ENCODE assay signal across 15 mouse cellular contexts in genomic region chr2:72785365-72786043, GRCm38 (mm10).
DNase-seq lines count a peak whose midpoint lies in the region; ATAC-seq and TF ChIP-seq lines count a peak whose summit lies in the region.
"Had no signal": no experiment of that assay in that cellular context is flagged by ENCODE, and none has a peak within 500 bp of the region (broad histone marks: within the 10 kb centered on the region; RNA-seq: fewer than 3 reads in every experiment).

No protein-coding gene starts in this region.

- no peak overlapping the region for H3K4me3 ChIP-seq in heart, embryonic 13.5 days
- no peak overlapping the region for H3K4me3 ChIP-seq in intestine, embryonic 16.5 days (ENCODE audit: low read length)
- H3K4me3 ChIP-seq in liver, embryonic 16.5 days (ENCODE audit: low read depth, low read length): no peak overlapping the region
- H3K4me3 ChIP-seq in thymus, adult 2 months (ENCODE audit: control insufficient read depth, insufficient read depth, low read length): no peak overlapping the region
- H3K4me3 ChIP-seq in hindbrain, postnatal 0 days (ENCODE audit: low read length): no peak overlapping the region
- H3K4me3 ChIP-seq: erythroblast, embryonic 14.5 days; left cerebral cortex, adult 2 months; midbrain, embryonic 12.5 days had no signal

- no peak for DNase-seq in heart, adult 8-10 months (ENCODE audit: low spot score)
- DNase-seq in 416B (ENCODE audit: low read depth): peak; percentile 11
- DNase-seq in cerebellum, postnatal 4 days (ENCODE audit: low spot score in 2 of 2): no peak
- DNase-seq in thymus, adult 2 months: no peak
- no peak for DNase-seq in hindbrain, postnatal 0 days (ENCODE audit: low spot score)
- DNase-seq: adrenal gland, postnatal 36 days; heart, postnatal 4 days; kidney, postnatal 25 days; right cerebral cortex, postnatal 4 days had no signal

- no peaks in the 10 kb centered on the region; the same call in 1 of the 2 replicates for H3K27me3 ChIP-seq in heart, embryonic 13.5 days (replicated peaks)
- H3K27me3 ChIP-seq in intestine, embryonic 16.5 days (replicated peaks; ENCODE audit: control insufficient read depth, insufficient read depth, low read length): no peaks in the 10 kb centered on the region
- H3K27me3 ChIP-seq in liver, embryonic 16.5 days (ENCODE audit: control insufficient read depth, insufficient read depth, low read depth, low read length): no peaks in the 10 kb centered on the region
- H3K27me3 ChIP-seq in thymus, adult 2 months (ENCODE audit: control insufficient read depth, insufficient read depth, low read length): no peaks in the 10 kb centered on the region
- H3K27me3 ChIP-seq in hindbrain, postnatal 0 days (ENCODE audit: insufficient read depth, low read length): no peaks in the 10 kb centered on the region
- H3K27me3 ChIP-seq: midbrain, embryonic 12.5 days had no signal

- peaks cover 21% of the 10 kb centered on the region for H3K4me1 ChIP-seq in heart, embryonic 13.5 days
- 0 out of 2 replicates have a peak, but pooled peaks cover 5% of the 10 kb centered on the region for H3K4me1 ChIP-seq in intestine, embryonic 16.5 days (ENCODE audit: control insufficient read depth, insufficient read depth, low read length)
- no peaks in the 10 kb centered on the region; the same call in 1 of the 2 replicates for H3K4me1 ChIP-seq in liver, embryonic 16.5 days (ENCODE audit: control insufficient read depth, low read depth, low read length)
- H3K4me1 ChIP-seq in thymus, adult 2 months (replicated peaks; ENCODE audit: control insufficient read depth, insufficient read depth, low read length): no peaks in the 10 kb centered on the region
- peaks cover 6% of the 10 kb centered on the region; the same call in 1 of the 2 replicates for H3K4me1 ChIP-seq in hindbrain, postnatal 0 days (ENCODE audit: insufficient read depth, low read length)

- no peak for TF ChIP-seq POLR2A in thymus, adult 2 months (IDR thresholded peaks at IDR 0.05; ENCODE audit: control insufficient read depth, extremely low read depth, insufficient read depth, low read length, poor library complexity)

- no peak overlapping the region for H3K4me2 ChIP-seq in heart, embryonic 13.5 days
- no peak overlapping the region for H3K4me2 ChIP-seq in intestine, embryonic 16.5 days (ENCODE audit: low read depth, low read length)
- H3K4me2 ChIP-seq in liver, embryonic 16.5 days (ENCODE audit: low read depth, low read length): no peak overlapping the region
- H3K4me2 ChIP-seq in hindbrain, postnatal 0 days (ENCODE audit: low read depth, low read length): no peak overlapping the region
- H3K4me2 ChIP-seq: midbrain, embryonic 12.5 days had no signal

- H3K36me3 ChIP-seq in heart, embryonic 13.5 days: no peaks in the 10 kb centered on the region
- H3K36me3 ChIP-seq in intestine, embryonic 16.5 days (ENCODE audit: control insufficient read depth, insufficient read depth, low read length): no peaks in the 10 kb centered on the region
- H3K36me3 ChIP-seq in liver, embryonic 16.5 days (ENCODE audit: control insufficient read depth, insufficient read depth): no peaks in the 10 kb centered on the region
- H3K36me3 ChIP-seq in thymus, adult 2 months (ENCODE audit: control insufficient read depth, insufficient read depth, low read length): no peaks in the 10 kb centered on the region
- H3K36me3 ChIP-seq in hindbrain, postnatal 0 days (ENCODE audit: insufficient read depth, low read length): no peaks in the 10 kb centered on the region
- H3K36me3 ChIP-seq: midbrain, embryonic 12.5 days had no signal

- no peaks in the 10 kb centered on the region for H3K9me3 ChIP-seq in heart, embryonic 13.5 days
- H3K9me3 ChIP-seq in intestine, embryonic 16.5 days (ENCODE audit: control insufficient read depth, low read length): no peaks in the 10 kb centered on the region
- no peaks in the 10 kb centered on the region for H3K9me3 ChIP-seq in liver, embryonic 16.5 days (replicated peaks; ENCODE audit: control insufficient read depth, low read length)
- no peaks in the 10 kb centered on the region for H3K9me3 ChIP-seq in hindbrain, postnatal 0 days (ENCODE audit: low read length)
- H3K9me3 ChIP-seq: midbrain, embryonic 12.5 days had no signal

- no peak for TF ChIP-seq CTCF in thymus, adult 2 months (IDR thresholded peaks at IDR 0.05; ENCODE audit: borderline replicate concordance, control insufficient read depth, extremely low read depth, insufficient read depth, low read length, poor library complexity)
- no peak for TF ChIP-seq CTCF in hindbrain, postnatal 0 days (IDR thresholded peaks at IDR 0.05; ENCODE audit: low read depth)

- H3K9ac ChIP-seq in heart, embryonic 13.5 days: no peak overlapping the region
- no peak overlapping the region for H3K9ac ChIP-seq in intestine, embryonic 16.5 days (ENCODE audit: low read depth, low read length)
- no peak overlapping the region for H3K9ac ChIP-seq in liver, embryonic 16.5 days (ENCODE audit: low read depth, low read length)
- no peak overlapping the region for H3K9ac ChIP-seq in hindbrain, postnatal 0 days (replicated peaks; ENCODE audit: low read length)
- H3K9ac ChIP-seq: midbrain, embryonic 12.5 days had no signal

- no peak for ATAC-seq in heart, embryonic 13.5 days (ENCODE audit: extremely low read depth, insufficient number of reproducible peaks, low FRiP score, low TSS enrichment)
- ATAC-seq in intestine, embryonic 16.5 days: peak; percentile 84
- peak; percentile 90 for ATAC-seq in liver, embryonic 16.5 days (ENCODE audit: low read depth)
- ATAC-seq in hindbrain, postnatal 0 days: no peak

- H3K27ac ChIP-seq in heart, embryonic 13.5 days (replicated peaks): 0 out of 2 replicates have a peak overlapping the region, but pooled peaks have one; percentile 21
- peak overlapping the region; percentile 79 for H3K27ac ChIP-seq in intestine, embryonic 16.5 days (ENCODE audit: low read length)
- H3K27ac ChIP-seq in liver, embryonic 16.5 days (ENCODE audit: low read length): peak overlapping the region; percentile 70
- no peak overlapping the region for H3K27ac ChIP-seq in thymus, adult 2 months (ENCODE audit: control insufficient read depth, insufficient read depth, low read length)
- no peak overlapping the region for H3K27ac ChIP-seq in hindbrain, postnatal 0 days
- H3K27ac ChIP-seq: left cerebral cortex, adult 2 months; midbrain, embryonic 12.5 days had no signal

- WGBS in heart, embryonic 13.5 days: 79% methylated on average over 8 of the region's 8 CpGs
- WGBS in intestine, embryonic 16.5 days: 63% methylated on average over 8 of the region's 8 CpGs
- 62% methylated on average over 8 of the region's 8 CpGs for WGBS in liver, embryonic 16.5 days (ENCODE audit: insufficient replicate concordance)
- 94% methylated on average over 8 of the region's 8 CpGs for WGBS in thymus, adult 2 months
- WGBS in hindbrain, postnatal 0 days: 83% methylated on average over 8 of the region's 8 CpGs

Comparison
In these comparisons a context has a peak if more than half of its experiments do, and no peak if none do; other contexts are left out.
1. ATAC-seq: peak in intestine, embryonic 16.5 days (single experiment) and liver, embryonic 16.5 days (single experiment); none in heart, embryonic 13.5 days (single experiment) and hindbrain, postnatal 0 days (single experiment).
2. H3K27ac ChIP-seq: peak in heart, embryonic 13.5 days (single experiment), intestine, embryonic 16.5 days (single experiment) and liver, embryonic 16.5 days (single experiment); none in thymus, adult 2 months (single experiment) and hindbrain, postnatal 0 days (single experiment).